Mouse (Mus musculus) G1E (cell line): ENCODE data around the gene Gm38100. TPM values are rescaled to one million over a fixed set of nuclear protein-coding genes. Genes with fewer than 3 reads are reported as not detected.

Experiments
- ATAC-seq: 2 replicates; pipeline ENCODE4 v1.8.0; 2016; ENCODE audit warnings: mild to moderate bottlenecking; ENCODE audit not compliant: insufficient number of reproducible peaks, poor library complexity, low FRiP score, severe bottlenecking; ENCODE audit errors: extremely low read depth
- DNase-seq: peaks from one replicate; pipeline ENCODE4 v3.0.0; 2012; ENCODE audit warnings: low spot score
- H3K27me3 ChIP-seq: 2 replicates; pipeline ENCODE4 v1.6.1; 2012; ENCODE audit warnings: mild to moderate bottlenecking, low read length, inconsistent platforms; ENCODE audit not compliant: insufficient read depth
- H3K36me3 ChIP-seq: replicated peaks from 2 replicates; pipeline ENCODE3; 2012; ENCODE audit warnings: mild to moderate bottlenecking, inconsistent platforms
- H3K4me1 ChIP-seq: 2 replicates; pipeline ENCODE4 v1.6.1; 2012; ENCODE audit warnings: low read depth, low read length, inconsistent platforms, mixed read lengths; ENCODE audit not compliant: insufficient read depth
- H3K4me3 ChIP-seq: 2 replicates; pipeline ENCODE4 v1.5.1; 2012; ENCODE audit warnings: low read depth, mild to moderate bottlenecking, inconsistent platforms, low read length, moderate library complexity, mixed read lengths
- H3K9me3 ChIP-seq: replicated peaks from 2 replicates; pipeline ENCODE4 v1.6.1; 2012; ENCODE audit warnings: inconsistent platforms
- CTCF ChIP-seq: IDR thresholded peaks from 2 replicates; pipeline ENCODE4 v1.5.1; 2012; ENCODE audit warnings: low read depth, low read length, inconsistent platforms, mixed read lengths
- GATA1 ChIP-seq: IDR thresholded peaks from 2 replicates; pipeline ENCODE4 v1.6.1; 2012; ENCODE audit warnings: borderline replicate concordance, low read length, inconsistent platforms, mixed read lengths
- GATA2 ChIP-seq: IDR thresholded peaks from 2 replicates; pipeline ENCODE4 v1.6.1; 2012; ENCODE audit warnings: low read depth, low read length, inconsistent platforms, borderline replicate concordance
- POLR2AphosphoS5 ChIP-seq: IDR thresholded peaks from 2 replicates; pipeline ENCODE4 v1.6.1; 2012; ENCODE audit warnings: low read depth, low read length, inconsistent platforms; ENCODE audit not compliant: insufficient replicate concordance
- TAL1 ChIP-seq: conservative IDR thresholded peaks from 2 replicates; pipeline ENCODE4 v1.6.1; 2012; ENCODE audit warnings: low read depth, low read length, inconsistent platforms, mixed read lengths
- polyA plus RNA-seq: library from polyadenylated mRNA; stranded (reverse); fragments of >175 nt; gene quantifications from 2 replicates; pipeline ENCODE4 v1.2.3, GENCODE M21; 2012
- total RNA-seq, 2 experiments: library from RNA; stranded (forward) in 1 of 2; stranded (reverse) in 1 of 2; fragments of 200-1000 nt in 1 of 2; fragments of >200 nt in 1 of 2; fragmentation: Nextera tagmentation in 1 of 2; gene quantifications; 2 replicates each; pipeline ENCODE4 v1.2.3; 2014 to 2017

Gm38100 gene
- total RNA-seq (2014; fragmentation: Nextera tagmentation) = not detected in 2 replicates
- 0.55 TPM in 1 of 2 replicates, not detected in the other for total RNA-seq (2017)
- polyA plus RNA-seq = not detected in 2 replicates

DNA sequence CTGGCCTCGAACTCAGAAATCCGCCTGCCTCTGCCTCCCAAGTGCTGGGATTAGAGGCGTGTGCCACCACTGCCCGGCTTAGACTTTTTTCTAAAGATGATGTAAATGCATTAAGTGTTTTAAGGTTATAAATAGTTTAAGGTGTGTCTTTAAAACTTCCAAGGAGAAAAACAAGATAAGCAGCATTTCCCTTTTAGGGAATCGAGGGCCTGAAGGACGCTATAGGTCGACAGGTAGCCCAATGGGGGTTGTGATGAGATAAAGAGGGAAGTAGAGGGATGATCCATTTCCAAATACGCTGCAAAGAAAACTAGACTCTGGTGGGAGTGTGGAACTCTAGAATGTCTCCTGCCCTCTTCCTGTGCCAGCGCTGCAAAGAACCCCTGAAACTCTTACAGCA, at the start of gene Gm38100:
Gene Gm38100, plus strand, starts transcription at position 301 of the 400 bp plus-strand sequence.
- ATAC-seq (no peak), DNase-seq (no peak)
- peaks cover 4% of the 10 kb centered on the region; the same call in 1 of the 2 replicates for H3K27me3 ChIP-seq
- no peak within 1 kb of the TSS for H3K4me3 ChIP-seq
- H3K4me1 ChIP-seq = no peaks in the 10 kb centered on the region
- no peaks in the 10 kb centered on the region for H3K36me3 ChIP-seq
- no peaks in the 10 kb centered on the region for H3K9me3 ChIP-seq
- TF ChIP-seq POLR2AphosphoS5 (no peak), GATA1 (no peak), GATA2 (no peak), CTCF (no peak), TAL1 (no peak)

GRCm38 (mm10) chr1:175870716-175871115, 49.4 kb upstream of the Gm38100 start:
- TF ChIP-seq GATA2 (no peak), POLR2AphosphoS5 (no peak), TAL1 (no peak), CTCF (no peak), GATA1 (no peak)
- Histone ChIP-seq H3K36me3 (no peaks in the 10 kb centered on the region), H3K27me3 (peaks cover 7% of the 10 kb centered on the region; the same call in 1 of the 2 replicates), H3K4me3 (no peak overlapping the region), H3K4me1 (no peaks in the 10 kb centered on the region), H3K9me3 (no peaks in the 10 kb centered on the region)
- ATAC-seq = no peak
- DNase-seq = no peak

DNA sequence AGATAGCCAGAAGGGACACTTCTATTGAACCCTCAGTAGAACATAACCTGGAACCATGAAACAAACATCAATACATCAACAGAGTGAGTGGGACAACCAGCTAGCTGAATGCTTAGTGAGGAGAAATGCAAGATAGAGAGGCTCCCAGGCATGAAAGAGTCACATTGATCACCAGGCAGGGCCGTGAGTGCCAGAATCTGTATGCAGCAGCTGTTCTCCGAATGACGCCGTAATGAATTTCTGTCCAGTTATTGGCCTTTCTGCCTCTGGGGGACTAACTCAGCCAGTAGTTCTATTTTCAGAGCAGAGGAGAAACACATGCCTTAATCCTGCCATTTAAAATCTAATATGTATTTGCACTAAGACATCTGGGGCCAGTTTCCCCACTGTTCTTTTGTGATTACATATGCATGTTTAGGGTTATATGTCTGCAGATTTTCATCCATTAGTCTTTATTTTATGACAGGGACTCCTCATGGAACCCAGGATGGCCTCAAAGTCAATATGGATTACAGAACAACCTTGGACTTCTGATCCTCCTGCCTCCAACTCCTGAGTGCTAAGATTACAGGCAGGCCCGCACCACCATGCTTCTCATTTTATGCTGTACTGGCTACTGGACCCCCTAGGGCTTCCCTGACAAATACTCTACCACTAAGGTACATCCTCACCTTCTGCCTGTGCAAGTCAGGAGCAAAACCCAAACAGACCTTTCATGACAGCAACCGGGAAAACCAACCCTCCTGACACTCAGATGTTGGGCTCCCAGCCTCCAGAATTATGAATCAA, 47.9 kb upstream of the Gm38100 start:
- DNase-seq (no peak), ATAC-seq (no peak)
- TF ChIP-seq GATA1 (no peak), GATA2 (no peak), CTCF (no peak), TAL1 (no peak)
- no peaks in the 10 kb centered on the region for H3K36me3 ChIP-seq
- no peaks in the 10 kb centered on the region for H3K9me3 ChIP-seq
- H3K4me3 ChIP-seq = no peak overlapping the region
- H3K27me3 ChIP-seq = peaks cover 7% of the 10 kb centered on the region; the same call in 1 of the 2 replicates
- H3K4me1 ChIP-seq = no peaks in the 10 kb centered on the region

- peak; percentile 96 for ATAC-seq
Measured at GRCm38 (mm10) chr1:175880453-175881296, 39.5 kb upstream of the Gm38100 start, which contains the start of gene Exo1. TSS of gene Exo1 (plus strand) at chr1:175880581.

DNA sequence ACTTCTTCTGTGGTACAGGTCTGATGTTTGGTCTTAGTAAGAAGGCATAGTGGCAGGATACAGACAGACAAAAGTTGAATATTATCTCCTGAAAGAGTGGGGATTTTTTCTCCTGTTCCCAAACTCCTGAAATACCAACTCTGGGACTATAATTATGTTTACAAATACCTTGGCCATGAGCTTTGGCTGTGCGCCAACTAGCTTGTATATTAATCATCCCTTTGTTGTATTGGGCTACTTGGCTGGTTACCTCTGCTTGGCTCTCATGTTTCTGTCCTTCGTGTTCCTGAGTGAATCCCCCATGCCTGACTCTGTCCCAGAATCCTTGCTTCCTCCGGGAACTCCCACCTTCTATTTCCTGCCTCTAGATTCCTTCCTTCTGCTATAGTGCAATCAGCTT, 36.7 kb upstream of the Gm38100 start:
- ATAC-seq = no peak
- Histone ChIP-seq H3K4me3 (no peak overlapping the region; the same call in 1 of the 2 replicates), H3K27me3 (no peaks in the 10 kb centered on the region), H3K4me1 (peaks cover 44% of the 10 kb centered on the region), H3K36me3 (peaks cover 63% of the 10 kb centered on the region), H3K9me3 (no peaks in the 10 kb centered on the region)
- TF ChIP-seq TAL1 = no peak
- TF ChIP-seq POLR2AphosphoS5 = no peak
- TF ChIP-seq GATA2 = no peak
- TF ChIP-seq GATA1 = no peak
- TF ChIP-seq CTCF = no peak
- no peak for DNase-seq

More at GRCm38 (mm10) chr1:175880453-175881296, 39.5 kb upstream of the Gm38100 start, which contains the start of gene Exo1:
- Histone ChIP-seq H3K27me3 (no peaks in the 10 kb centered on the region), H3K4me3 (peak within 1 kb of the TSS; percentile 91), H3K9me3 (no peaks in the 10 kb centered on the region), H3K36me3 (peaks cover 42% of the 10 kb centered on the region), H3K4me1 (peaks cover 35% of the 10 kb centered on the region)
- TF ChIP-seq POLR2AphosphoS5 (no peak), GATA2 (no peak), GATA1 (no peak)
- DNase-seq = peak; percentile 78

- H3K27me3 ChIP-seq = no peaks in the 10 kb centered on the region
- ATAC-seq (no peak), DNase-seq (no peak)
- H3K4me1 ChIP-seq = peaks cover 20% of the 10 kb centered on the region
- TF ChIP-seq GATA2 = no peak
- no peak for TF ChIP-seq GATA1
- TF ChIP-seq POLR2AphosphoS5 = no peak
- TF ChIP-seq TAL1 = no peak
- no peak for TF ChIP-seq CTCF
- no peaks in the 10 kb centered on the region for H3K9me3 ChIP-seq
- peaks cover 79% of the 10 kb centered on the region for H3K36me3 ChIP-seq
- H3K4me3 ChIP-seq = no peak overlapping the region
Measured at GRCm38 (mm10) chr1:175893263-175893662, 26.9 kb upstream of the Gm38100 start.
